Comparison of ENCODE assay signal across 9 mouse cellular contexts in genomic region chr9:75808179-75808578, GRCm38 (mm10). TPM values are rescaled to one million over a fixed set of nuclear protein-coding genes. Genes with fewer than 3 reads are reported as not detected.
DNase-seq lines count a peak whose midpoint lies in the region; ATAC-seq and TF ChIP-seq lines count a peak whose summit lies in the region.
"Not testable (repeated sequence)": the region's sequence is repeated elsewhere in the genome, so short reads cannot be mapped to it uniquely, and the experiment has no call there.
"Had no signal": no experiment of that assay in that cellular context is flagged by ENCODE, and none has a peak within 500 bp of the region (broad histone marks: within the 10 kb centered on the region; RNA-seq: fewer than 3 reads in every experiment).

No protein-coding gene starts in this region.

- H3K9ac ChIP-seq in forebrain, embryonic 11.5 days (ENCODE audit: low read length); hindbrain, embryonic 11.5 days (ENCODE audit: low read depth, low read length); hindbrain, postnatal 0 days (replicated peaks; ENCODE audit: low read length); limb, embryonic 11.5 days (ENCODE audit: low read length); liver, embryonic 12.5 days; midbrain, embryonic 13.5 days (replicated peaks); neural tube, embryonic 14.5 days (replicated peaks; ENCODE audit: low read depth, low read length): not testable (repeated sequence)

- not testable (repeated sequence) for H3K4me3 ChIP-seq in forebrain, embryonic 11.5 days (ENCODE audit: low read depth, low read length); hindbrain, embryonic 11.5 days (ENCODE audit: low read depth, low read length); hindbrain, postnatal 0 days (ENCODE audit: low read length); limb, embryonic 11.5 days (ENCODE audit: low read depth, low read length); liver, embryonic 12.5 days; midbrain, embryonic 13.5 days (replicated peaks); neural tube, embryonic 14.5 days (ENCODE audit: low read depth, low read length)

- WGBS in forebrain, embryonic 11.5 days = 95% methylated on average over 3 of the region's 4 CpGs
- 93% methylated on average over 3 of the region's 4 CpGs for WGBS in hindbrain, embryonic 11.5 days
- WGBS in hindbrain, postnatal 0 days = 82% methylated on average over 3 of the region's 4 CpGs
- 87% methylated on average over 4 of the region's 4 CpGs for WGBS in limb, embryonic 11.5 days
- 85% methylated on average over 3 of the region's 4 CpGs for WGBS in liver, embryonic 12.5 days (ENCODE audit: insufficient replicate concordance)
- WGBS in midbrain, embryonic 13.5 days = 89% methylated on average over 3 of the region's 4 CpGs
- WGBS in neural tube, embryonic 14.5 days = 81% methylated on average over 3 of the region's 4 CpGs

- not testable (repeated sequence) for H3K4me1 ChIP-seq in forebrain, embryonic 11.5 days (replicated peaks; ENCODE audit: control insufficient read depth, insufficient read depth, low read length); hindbrain, embryonic 11.5 days (replicated peaks; ENCODE audit: control insufficient read depth, insufficient read depth, low read length); hindbrain, postnatal 0 days (ENCODE audit: insufficient read depth, low read length); limb, embryonic 11.5 days (ENCODE audit: control insufficient read depth, insufficient read depth, low read length); liver, embryonic 12.5 days; midbrain, embryonic 13.5 days (replicated peaks); neural tube, embryonic 14.5 days (ENCODE audit: control insufficient read depth, insufficient read depth, low read length)

- TF ChIP-seq CTCF in hindbrain, postnatal 0 days (IDR thresholded peaks at IDR 0.05; ENCODE audit: low read depth) = not testable (repeated sequence)

- not testable (repeated sequence) for H3K4me2 ChIP-seq in forebrain, embryonic 11.5 days (ENCODE audit: low read depth, low read length, severe bottlenecking); hindbrain, embryonic 11.5 days (replicated peaks; ENCODE audit: low read depth, low read length); hindbrain, postnatal 0 days (ENCODE audit: low read depth, low read length); limb, embryonic 11.5 days (ENCODE audit: low read depth, severe bottlenecking); liver, embryonic 12.5 days; midbrain, embryonic 13.5 days (replicated peaks); neural tube, embryonic 14.5 days (ENCODE audit: low read depth, low read length)

- H3K27me3 ChIP-seq in forebrain, embryonic 11.5 days (ENCODE audit: control insufficient read depth, insufficient read depth, low read length); hindbrain, embryonic 11.5 days (ENCODE audit: control insufficient read depth, insufficient read depth, low read length); hindbrain, postnatal 0 days (ENCODE audit: insufficient read depth, low read length); limb, embryonic 11.5 days (ENCODE audit: control insufficient read depth, insufficient read depth, low read length); liver, embryonic 12.5 days (replicated peaks); midbrain, embryonic 13.5 days; neural tube, embryonic 14.5 days (ENCODE audit: control insufficient read depth, insufficient read depth, low read length): not testable (repeated sequence)

- not testable (repeated sequence) for H3K27ac ChIP-seq in forebrain, embryonic 11.5 days (ENCODE audit: low read depth, low read length); hindbrain, embryonic 11.5 days (ENCODE audit: low read depth, low read length); hindbrain, postnatal 0 days; limb, embryonic 11.5 days (replicated peaks; ENCODE audit: low read depth, low read length); liver, embryonic 12.5 days; midbrain, embryonic 13.5 days; neural tube, embryonic 14.5 days (ENCODE audit: low read depth, low read length)

- H3K9me3 ChIP-seq in forebrain, embryonic 11.5 days (ENCODE audit: control insufficient read depth, low read length); hindbrain, embryonic 11.5 days (ENCODE audit: control insufficient read depth, low read length); hindbrain, postnatal 0 days (ENCODE audit: low read length); limb, embryonic 11.5 days (ENCODE audit: control insufficient read depth, low read length); liver, embryonic 12.5 days (replicated peaks); midbrain, embryonic 13.5 days; neural tube, embryonic 14.5 days (ENCODE audit: control insufficient read depth, low read length): not testable (repeated sequence)

- not testable (repeated sequence) for DNase-seq in forebrain, embryonic 11.5 days (ENCODE audit: low spot score); hindbrain, embryonic 11.5 days (ENCODE audit: low spot score); hindbrain, postnatal 0 days (ENCODE audit: low spot score); limb, embryonic 11.5 days (ENCODE audit: low spot score)

- not testable (repeated sequence) for H3K36me3 ChIP-seq in forebrain, embryonic 11.5 days (ENCODE audit: control insufficient read depth, insufficient read depth, low read length); hindbrain, embryonic 11.5 days (ENCODE audit: control insufficient read depth, insufficient read depth, low read length); hindbrain, postnatal 0 days (ENCODE audit: insufficient read depth, low read length); limb, embryonic 11.5 days (ENCODE audit: control insufficient read depth, insufficient read depth, low read length); liver, embryonic 12.5 days; midbrain, embryonic 13.5 days; neural tube, embryonic 14.5 days (ENCODE audit: control insufficient read depth, insufficient read depth, low read length)

- ATAC-seq in forebrain, embryonic 11.5 days (replicated peaks; ENCODE audit: low FRiP score) = peak; percentile 83; the same call in 1 of the 2 replicates
- peak; percentile 86 for ATAC-seq in hindbrain, embryonic 11.5 days (ENCODE audit: low FRiP score)
- 0 out of 2 replicates have a peak, but pooled peaks have one; percentile 63 for ATAC-seq in hindbrain, postnatal 0 days
- ATAC-seq in limb, embryonic 11.5 days (ENCODE audit: insufficient number of reproducible peaks, low FRiP score, low TSS enrichment, low read depth) = peak; percentile 87; the same call in 1 of the 2 replicates
- ATAC-seq in liver, embryonic 12.5 days = peak; percentile 65
- ATAC-seq in midbrain, embryonic 13.5 days = peak; percentile 75; the same call in 1 of the 2 replicates
- ATAC-seq in neural tube, embryonic 14.5 days (ENCODE audit: low read depth) = 0 out of 2 replicates have a peak, but pooled peaks have one; percentile 61

RNA-seq across cellular contexts. Expression of gene Bmp5, which starts 33.0 kb away (rescaled TPM):
- 3.9 and 4.9 TPM in 2 replicates for polyA plus RNA-seq in forebrain, embryonic 11.5 days (2014; fragmentation: Nextera tagmentation; extraction: Ambion mirVana)
- 4.8 and 5.1 TPM in 2 replicates for polyA plus RNA-seq in hindbrain, embryonic 11.5 days (2014; fragmentation: Nextera tagmentation; extraction: Ambion mirVana)
- total RNA-seq in hindbrain, postnatal 0 days (2014; rRNA removed) = 1.8 and 1.9 TPM in 2 replicates
- 2.3 and 2.4 TPM in 2 replicates for polyA plus RNA-seq in hindbrain, postnatal 0 days (2015; fragmentation: Nextera tagmentation; extraction: Ambion mirVana)
- 5.6 and 7.1 TPM in 2 replicates for polyA plus RNA-seq in limb, embryonic 11.5 days (2014; fragmentation: Nextera tagmentation; extraction: Ambion mirVana)
- 2.7 and 2.9 TPM in 2 replicates for polyA plus RNA-seq in liver, embryonic 12.5 days (2016; fragmentation: Nextera tagmentation; extraction: Ambion mirVana)
- 3.2 and 3.6 TPM in 2 replicates for polyA plus RNA-seq in midbrain, embryonic 13.5 days (2015; fragmentation: Nextera tagmentation; extraction: Ambion mirVana)
- polyA plus RNA-seq in neural tube, embryonic 14.5 days (2014; fragmentation: Nextera tagmentation; extraction: Ambion mirVana) = 0.28 and 4.6 TPM in 2 replicates
- total RNA-seq: common myeloid progenitor, adult 5-6 weeks; MEL had no signal
